Mouse (Mus musculus) hindbrain, postnatal 0 days (tissue): ENCODE measurements at regions not wholly inside any gene's neighbourhood (a gene's known extent, or its start where the extent isn't known, plus 50 kb on each side); places are given as distances from the start of the nearest gene placed in this dataset.

Experiments used
- ATAC-seq: fragments of 200-750 bp; cut with Nextera tagmentation; 2 replicates; pipeline ENCODE4 v1.8.0; 2017; ENCODE audit warnings: mild to moderate bottlenecking, moderate TSS enrichment, moderate library complexity
- DNase-seq: peaks from one replicate; pipeline ENCODE4 v3.0.0-alpha.2; 2015; ENCODE audit warnings: low spot score
- H3K27ac ChIP-seq: fragments of 300-500 bp; sonication (generic); 2 replicates; pipeline ENCODE4 v1.5.1; 2014; ENCODE audit warnings: mild to moderate bottlenecking
- H3K27me3 ChIP-seq: fragments of 300-500 bp; sonication (generic); 2 replicates; pipeline ENCODE4 v1.6.1; 2014; ENCODE audit warnings: low read length, mixed read lengths; ENCODE audit not compliant: insufficient read depth
- H3K36me3 ChIP-seq: fragments of 300-500 bp; sonication (generic); 2 replicates; pipeline ENCODE4 v1.6.1; 2014; ENCODE audit warnings: low read length, mixed read lengths; ENCODE audit not compliant: insufficient read depth
- H3K4me1 ChIP-seq: fragments of 300-500 bp; sonication (generic); 2 replicates; pipeline ENCODE4 v1.6.1; 2014; ENCODE audit warnings: antibody characterized with exemption, low read length, mixed read lengths; ENCODE audit not compliant: insufficient read depth
- H3K4me2 ChIP-seq: fragments of 300-500 bp; sonication (generic); 2 replicates; pipeline ENCODE4 v1.6.1; 2014; ENCODE audit warnings: low read depth, mild to moderate bottlenecking, low read length, moderate library complexity, mixed read lengths
- H3K4me3 ChIP-seq: fragments of 300-500 bp; sonication (generic); 2 replicates; pipeline ENCODE4 v1.5.1; 2014; ENCODE audit warnings: low read length
- H3K9ac ChIP-seq: fragments of 300-500 bp; sonication (generic); replicated peaks from 2 replicates; pipeline ENCODE4 v1.6.1; 2014; ENCODE audit warnings: mild to moderate bottlenecking, low read length, moderate library complexity, mixed read lengths
- H3K9me3 ChIP-seq: fragments of 300-500 bp; sonication (generic); 2 replicates; pipeline ENCODE4 v1.6.1; 2016; ENCODE audit warnings: low read length, mixed read lengths
- CTCF ChIP-seq: IDR thresholded peaks from 2 replicates; pipeline ENCODE4 v1.5.1; 2016; ENCODE audit warnings: antibody characterized with exemption, control low read depth, low read depth
- WGBS: fragments of 180-500 bp; shearing (Covaris S2); extraction: QIAGEN DNeasy Blood & Tissue Kit; methylation state at CpG from one replicate; pipeline ENCODE4 v1.1.7; 2014; 5-methylcytosine and 5-hydroxymethylcytosine counted together

DNA sequence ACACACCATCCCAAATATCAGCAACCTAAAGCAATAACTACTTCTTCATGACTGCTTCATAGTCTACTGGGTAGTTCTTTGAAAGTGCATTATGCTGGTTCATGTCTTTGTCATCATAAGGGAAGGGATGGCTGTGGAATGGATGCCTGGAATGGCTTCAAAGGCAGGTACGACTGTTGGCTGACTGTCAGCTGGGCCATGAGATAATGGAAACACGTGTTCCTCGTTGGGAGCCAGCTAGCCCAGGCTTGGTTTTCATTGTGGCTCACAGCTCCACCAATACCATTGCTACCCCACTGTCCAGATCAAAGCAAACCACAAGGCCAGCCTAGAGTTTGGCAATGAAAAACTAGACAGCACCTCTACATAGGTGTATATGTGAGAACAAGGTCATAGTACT, 132.9 kb downstream of the Gm19410 start:
- Histone ChIP-seq H3K4me1 (no peaks in the 10 kb centered on the region), H3K4me2 (no peak overlapping the region), H3K4me3 (no peak overlapping the region), H3K27ac (no peak overlapping the region), H3K9ac (no peak overlapping the region), H3K36me3 (no peaks in the 10 kb centered on the region), H3K27me3 (no peaks in the 10 kb centered on the region), H3K9me3 (no peaks in the 10 kb centered on the region)
- no peak for DNase-seq
- TF ChIP-seq CTCF: no peak
- no peak for ATAC-seq
- WGBS: 75% methylated on average over 3 of the region's 3 CpGs

- no peak overlapping the region for H3K27ac ChIP-seq
- DNase-seq (no peak), ATAC-seq (no peak)
- H3K4me3 ChIP-seq: no peak overlapping the region
- H3K4me1 ChIP-seq: peaks cover 7% of the 10 kb centered on the region
- H3K36me3 ChIP-seq: no peaks in the 10 kb centered on the region
- no peak overlapping the region for H3K4me2 ChIP-seq
- H3K9me3 ChIP-seq: no peaks in the 10 kb centered on the region
- no peak overlapping the region for H3K9ac ChIP-seq
- H3K27me3 ChIP-seq: no peaks in the 10 kb centered on the region
- 77% methylated on average over 7 of the region's 7 CpGs for WGBS
- no peak for TF ChIP-seq CTCF
These were observed 135.9 kb downstream of the Gm19410 start for GRCm38 (mm10) chr8:35901490-35901889.

DNA sequence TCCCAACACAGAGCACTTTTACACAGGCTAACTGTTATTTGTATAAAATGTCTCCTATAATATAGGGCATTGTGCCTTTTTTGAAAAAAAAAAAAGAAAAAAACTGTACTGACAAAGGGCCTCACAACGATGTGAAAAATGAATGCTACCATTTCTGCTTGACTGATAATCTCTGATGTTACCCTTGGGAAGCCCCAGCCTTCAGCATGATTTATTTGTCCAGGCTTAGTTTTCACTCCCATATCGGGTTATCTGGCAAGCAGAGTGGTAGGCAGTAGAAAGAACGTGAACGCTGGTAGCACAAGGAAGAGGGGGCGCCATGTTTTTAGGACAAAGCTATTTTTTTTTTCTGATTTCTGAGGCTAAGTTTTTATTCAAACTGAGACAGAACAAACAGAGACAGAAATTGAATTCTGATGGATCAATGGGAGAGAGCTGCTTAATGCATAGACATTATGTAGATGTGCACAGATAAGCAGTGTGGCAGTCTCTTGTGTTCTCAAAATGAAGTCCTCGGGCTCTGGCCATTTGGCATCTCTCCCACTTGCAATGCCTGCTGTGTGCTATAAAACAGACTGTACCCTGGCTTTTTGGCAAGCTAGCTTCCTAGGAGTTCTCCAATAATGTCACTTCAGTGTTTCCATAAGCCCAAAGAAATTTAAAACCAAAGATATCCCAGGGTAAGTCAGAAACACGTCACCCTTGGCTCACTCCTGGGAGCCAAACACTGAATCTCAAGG, 139.3 kb downstream of the Gm19410 start:
- 33% methylated on average over 7 of the region's 7 CpGs for WGBS
- ATAC-seq (no peak), DNase-seq (peak; percentile 62)
- Histone ChIP-seq H3K27ac (peak overlapping the region; percentile 34), H3K27me3 (no peaks in the 10 kb centered on the region), H3K9ac (no peak overlapping the region), H3K4me1 (peaks cover 7% of the 10 kb centered on the region), H3K4me2 (no peak overlapping the region), H3K36me3 (no peaks in the 10 kb centered on the region), H3K9me3 (no peaks in the 10 kb centered on the region), H3K4me3 (no peak overlapping the region)
- TF ChIP-seq CTCF: no peak

DNA sequence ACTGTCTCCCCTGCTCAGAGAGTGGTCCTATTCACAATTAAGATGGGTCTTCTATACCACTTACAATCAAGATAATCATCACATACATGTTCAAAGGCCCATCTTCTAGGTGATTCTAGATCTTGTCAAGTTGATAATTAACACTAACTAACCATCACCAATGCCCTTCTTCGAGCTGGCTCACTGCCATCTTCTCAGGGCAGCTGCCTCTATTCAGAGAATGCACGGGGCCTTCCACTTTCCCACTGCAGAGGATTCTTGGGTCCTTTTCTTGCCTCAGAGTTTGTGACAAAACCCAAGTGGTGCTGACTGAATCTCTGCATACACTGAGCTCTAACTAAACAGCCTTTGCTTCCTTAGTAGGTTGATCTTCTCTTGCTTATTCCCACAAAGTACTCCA, 142.4 kb downstream of the Gm19410 start:
- no peak overlapping the region for H3K27ac ChIP-seq
- 60% methylated on average over 2 of the region's 2 CpGs for WGBS
- H3K4me3 ChIP-seq: no peak overlapping the region
- H3K4me2 ChIP-seq: no peak overlapping the region
- no peaks in the 10 kb centered on the region for H3K36me3 ChIP-seq
- peaks cover 7% of the 10 kb centered on the region for H3K4me1 ChIP-seq
- no peak for TF ChIP-seq CTCF
- no peaks in the 10 kb centered on the region for H3K27me3 ChIP-seq
- H3K9ac ChIP-seq: no peak overlapping the region
- ATAC-seq (no peak), DNase-seq (no peak)
- H3K9me3 ChIP-seq: no peaks in the 10 kb centered on the region

DNA sequence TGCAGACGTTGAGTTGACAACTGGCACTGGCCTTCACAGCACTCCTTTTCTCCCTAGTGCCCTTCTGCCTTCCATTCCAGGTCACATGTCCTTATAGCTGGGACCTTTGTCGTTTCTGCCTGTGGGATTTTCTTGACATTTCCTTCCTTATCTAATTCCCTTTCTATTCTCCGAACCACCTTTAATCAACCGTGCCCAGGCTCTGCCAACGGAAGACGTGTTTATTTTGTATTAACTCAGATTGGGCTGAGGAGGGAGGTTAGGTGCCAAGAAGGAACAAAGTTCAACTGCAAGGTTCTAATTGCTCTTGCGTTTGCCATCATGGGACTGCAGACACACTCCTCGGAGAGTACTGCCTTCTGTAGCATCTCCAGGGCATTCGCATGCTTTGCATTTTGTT, 146.7 kb downstream of the Gm19410 start:
- Histone ChIP-seq H3K4me1 (no peaks in the 10 kb centered on the region), H3K9me3 (no peaks in the 10 kb centered on the region), H3K36me3 (no peaks in the 10 kb centered on the region), H3K4me3 (no peak overlapping the region), H3K27me3 (no peaks in the 10 kb centered on the region), H3K4me2 (no peak overlapping the region), H3K9ac (no peak overlapping the region), H3K27ac (no peak overlapping the region)
- ATAC-seq: no peak
- DNase-seq: no peak
- TF ChIP-seq CTCF: no peak
- 50% methylated on average over 9 of the region's 9 CpGs for WGBS

DNA sequence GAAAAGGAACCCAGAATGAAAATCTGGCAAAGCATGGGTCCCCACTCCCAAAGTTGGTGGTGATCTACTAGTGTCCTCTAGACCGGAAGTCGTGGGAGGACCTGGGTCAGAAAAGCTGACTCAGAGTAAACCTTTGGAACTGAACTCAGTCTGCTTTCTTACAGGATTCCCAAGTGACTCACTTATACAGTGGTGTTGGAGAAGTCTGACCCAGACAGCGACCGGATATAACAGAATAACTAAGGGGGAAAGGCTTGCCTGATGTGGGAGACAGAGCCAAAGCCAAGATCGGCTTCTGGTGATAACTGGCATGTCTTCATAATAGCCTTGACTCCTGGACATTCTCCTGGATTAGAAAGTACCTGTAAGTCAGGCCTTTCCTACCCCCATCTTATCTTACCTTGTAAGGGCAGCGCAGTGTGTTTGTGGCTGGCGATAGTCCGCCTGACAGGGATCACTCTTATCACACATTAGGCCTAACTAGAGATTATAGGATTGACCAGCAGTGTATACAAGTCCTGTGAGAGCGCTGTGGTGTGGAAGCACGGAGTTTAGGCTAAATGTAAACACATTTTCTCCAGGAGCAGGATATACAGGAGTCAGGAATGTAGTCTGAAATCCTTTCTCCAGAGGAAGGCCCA, 150.4 kb downstream of the Gm19410 start:
- Histone ChIP-seq H3K9ac (no peak overlapping the region), H3K36me3 (no peaks in the 10 kb centered on the region)
- 89% methylated on average over 10 of the region's 10 CpGs for whole genome bisulfite sequencing

DNA sequence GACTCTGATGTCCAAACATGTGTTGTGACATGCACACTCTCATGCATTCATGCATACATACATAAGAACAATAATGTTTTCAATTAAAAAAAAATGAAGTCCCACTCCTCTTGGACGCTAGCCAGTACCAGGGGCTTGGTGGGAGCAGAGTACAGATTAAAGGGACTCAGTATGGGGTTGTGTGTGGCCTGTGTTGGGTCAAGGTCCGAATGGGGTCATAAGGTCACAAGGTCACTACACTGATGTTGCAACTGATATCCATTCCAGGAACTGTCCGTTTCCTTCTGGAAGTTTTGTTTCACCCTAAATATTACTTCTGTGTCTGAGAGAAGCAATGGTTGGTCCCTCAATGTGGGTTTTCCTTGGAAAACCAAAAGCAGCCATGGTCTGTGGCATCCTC, 152.0 kb downstream of the Gm19410 start:
- H3K27me3 ChIP-seq: no peaks in the 10 kb centered on the region
- no peaks in the 10 kb centered on the region for H3K9me3 ChIP-seq
- H3K36me3 ChIP-seq: no peaks in the 10 kb centered on the region
- no peak for DNase-seq
- H3K9ac ChIP-seq: no peak overlapping the region
- H3K4me1 ChIP-seq: no peaks in the 10 kb centered on the region; the same call in 1 of the 2 replicates
- H3K27ac ChIP-seq: no peak overlapping the region
- H3K4me2 ChIP-seq: no peak overlapping the region
- TF ChIP-seq CTCF: no peak
- 59% methylated on average over 3 of the region's 3 CpGs for WGBS
- no peak for ATAC-seq
- no peak overlapping the region for H3K4me3 ChIP-seq

More for the DNA sequence above, 150.4 kb downstream of the Gm19410 start:
- no peak overlapping the region for H3K27ac ChIP-seq
- no peak for TF ChIP-seq CTCF
- no peak for DNase-seq
- no peaks in the 10 kb centered on the region for H3K27me3 ChIP-seq
- H3K4me3 ChIP-seq: no peak overlapping the region
- no peak overlapping the region for H3K4me2 ChIP-seq
- H3K9me3 ChIP-seq: no peaks in the 10 kb centered on the region
- no peaks in the 10 kb centered on the region; the same call in 1 of the 2 replicates for H3K4me1 ChIP-seq
- ATAC-seq: no peak
